Mouse (Mus musculus): ENCODE data around the gene Morn1.

Morn1 gene

GRCm38 (mm10) chr4:155189711-155190139 is 103.3 kb downstream of the Morn1 start:
- no peak for DNase-seq (ENCODE audit: low read depth, low spot score)

GRCm38 (mm10) chr4:155190275-155190674 is 103.9 kb downstream of the Morn1 start:
- no peak for DNase-seq (ENCODE audit: low read depth, low spot score)
